Mouse (Mus musculus) heart, adult 2 months (tissue): ENCODE data around the gene Srbd1. TPM values are rescaled to one million over a fixed set of nuclear protein-coding genes. Genes with fewer than 3 reads are reported as not detected.

Source experiments
- DNase-seq, 2 experiments: peaks; one replicate each; pipeline ENCODE4 v3.0.0; 2021
- H3K27ac ChIP-seq: fragments of 200-600 bp; 2 replicates; pipeline ENCODE4 v1.8.1; 2022
- H3K27me3 ChIP-seq: fragments of 200-500 bp; 2 replicates; pipeline ENCODE4 v1.6.1; 2012; ENCODE audit warnings: mild to moderate bottlenecking, low read length, inconsistent platforms, mixed read lengths; ENCODE audit not compliant: control insufficient read depth, insufficient read depth
- H3K36me3 ChIP-seq: fragments of 200-500 bp; 2 replicates; pipeline ENCODE4 v1.6.1; 2012; ENCODE audit warnings: low read length, inconsistent platforms; ENCODE audit not compliant: control insufficient read depth, insufficient read depth
- H3K4me1 ChIP-seq: fragments of 200-500 bp; 2 replicates; pipeline ENCODE4 v1.6.1; 2011; ENCODE audit warnings: low read length; ENCODE audit not compliant: control insufficient read depth, insufficient read depth
- H3K4me3 ChIP-seq: fragments of 200-600 bp; 2 replicates; pipeline ENCODE4 v1.8.1; 2022
- H3K79me2 ChIP-seq: fragments of 200-500 bp; replicated peaks from 2 replicates; pipeline ENCODE4 v1.6.1; 2012; ENCODE audit warnings: mild to moderate bottlenecking, inconsistent platforms, low read length, moderate library complexity, mixed read lengths; ENCODE audit not compliant: control insufficient read depth, insufficient read depth
- H3K9ac ChIP-seq: fragments of 200-500 bp; 2 replicates; pipeline ENCODE4 v1.6.1; 2012; ENCODE audit warnings: low read depth, mild to moderate bottlenecking, control low read depth, inconsistent platforms, low read length, mixed read lengths
- CTCF ChIP-seq: fragments of 200-600 bp; IDR thresholded peaks from 2 replicates; pipeline ENCODE4 v1.8.1; 2022; ENCODE audit warnings: antibody characterized with exemption, mild to moderate bottlenecking, moderate library complexity
- EP300 ChIP-seq: fragments of 200-500 bp; IDR thresholded peaks from 2 replicates; pipeline ENCODE4 v1.6.1; 2011; ENCODE audit warnings: low read depth, low read length, control low read depth; ENCODE audit not compliant: insufficient read depth
- POLR2A ChIP-seq: fragments of 200-500 bp; IDR thresholded peaks from 2 replicates; pipeline ENCODE4 v1.6.1; 2011; ENCODE audit warnings: mild to moderate bottlenecking, low read depth, low read length, control low read depth; ENCODE audit not compliant: insufficient read depth
- WGBS: fragments of 180-500 bp; shearing (Covaris S2); methylation state at CpG from one replicate; pipeline ENCODE4 v1.1.7; 2018; 5-methylcytosine and 5-hydroxymethylcytosine counted together
- intact Hi-C: fragments of 180-260 bp; cut with DNase I; formaldehyde crosslinking; loops from one replicate; pipeline ENCODE4 v1.15.1; 2025
- polyA plus RNA-seq: library from polyadenylated mRNA; depleted of rRNA; stranded (reverse); fragments of >200 nt; gene quantifications from 2 replicates; pipeline ENCODE4 v1.2.3, GENCODE M21; 2012
- total RNA-seq, 2 experiments: library from RNA; stranded (reverse); gene quantifications; 2 replicates each; pipeline ENCODE4 v1.2.3; 2021

The Srbd1 gene
- total and polyA plus RNA-seq, 3 experiments = 2.7 to 12.3 (median 12.2) TPM

- intact Hi-C loops = no loop called here
- WGBS = 74% methylated on average over 12 of the region's 12 CpGs
Measured at GRCm38 (mm10) chr17:85943994-85944640, 200.9 kb downstream of the Srbd1 start.

DNA sequence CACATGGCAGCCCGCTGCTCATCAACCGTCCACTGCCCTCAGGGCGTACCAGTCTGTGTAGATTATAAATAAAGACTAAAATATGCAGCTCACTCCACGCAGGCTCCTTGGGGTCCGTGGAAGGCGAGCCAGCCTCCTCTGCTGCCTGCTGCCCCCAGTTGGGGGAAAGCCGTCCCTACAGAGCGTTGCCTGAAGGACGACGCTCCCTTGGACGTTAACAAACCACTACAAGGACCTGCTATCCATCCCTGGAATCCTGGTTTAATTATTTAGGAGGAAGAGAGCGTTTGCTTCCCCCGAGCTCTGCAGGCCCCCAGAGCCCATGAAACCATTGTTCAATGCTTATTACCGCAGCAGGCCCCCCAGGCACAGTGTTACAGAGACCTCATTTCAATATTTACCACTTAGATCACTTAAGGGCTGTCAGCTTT is 201.4 kb downstream of the Srbd1 start:
- Histone ChIP-seq H3K4me3 (no peak overlapping the region), H3K36me3 (no peaks in the 10 kb centered on the region), H3K9ac (no peak overlapping the region), H3K4me1 (no peaks in the 10 kb centered on the region), H3K27ac (no peak overlapping the region), H3K27me3 (no peaks in the 10 kb centered on the region), H3K79me2 (no peaks in the 10 kb centered on the region)
- TF ChIP-seq EP300 = no peak
- no peak for TF ChIP-seq POLR2A
- no peak for TF ChIP-seq CTCF
- DNase-seq = peak in 1 of 2 experiments; percentile 4
- intact Hi-C loops = no loop called here
- 76% methylated on average over 14 of the region's 14 CpGs for WGBS

More at GRCm38 (mm10) chr17:85943994-85944640, 200.9 kb downstream of the Srbd1 start:
- no peaks in the 10 kb centered on the region for H3K27me3 ChIP-seq
- no peaks in the 10 kb centered on the region for H3K36me3 ChIP-seq
- H3K4me3 ChIP-seq = no peak overlapping the region
- peak in 1 of 2 experiments; percentile 2 for DNase-seq
- no peak for TF ChIP-seq POLR2A
- no peak for TF ChIP-seq CTCF
- TF ChIP-seq EP300 = no peak
- no peak overlapping the region for H3K27ac ChIP-seq
- H3K79me2 ChIP-seq = no peaks in the 10 kb centered on the region
- H3K4me1 ChIP-seq = no peaks in the 10 kb centered on the region
- no peak overlapping the region for H3K9ac ChIP-seq

GRCm38 (mm10) chr17:85943071-85943470 is 201.9 kb downstream of the Srbd1 start:
- WGBS = 84% methylated on average over 5 of the region's 5 CpGs
- Histone ChIP-seq H3K4me1 (no peaks in the 10 kb centered on the region), H3K36me3 (no peaks in the 10 kb centered on the region), H3K27me3 (no peaks in the 10 kb centered on the region; the same call in 1 of the 2 replicates), H3K27ac (no peak overlapping the region), H3K9ac (no peak overlapping the region), H3K4me3 (no peak overlapping the region), H3K79me2 (no peaks in the 10 kb centered on the region)
- DNase-seq = no peak
- TF ChIP-seq EP300 = no peak
- no peak for TF ChIP-seq POLR2A
- TF ChIP-seq CTCF = no peak
- intact Hi-C loops = no loop called here

- Histone ChIP-seq H3K9ac (no peak overlapping the region), H3K4me3 (no peak overlapping the region), H3K27ac (no peak overlapping the region), H3K27me3 (no peaks in the 10 kb centered on the region; the same call in 1 of the 2 replicates), H3K79me2 (no peaks in the 10 kb centered on the region), H3K36me3 (no peaks in the 10 kb centered on the region), H3K4me1 (no peaks in the 10 kb centered on the region)
- TF ChIP-seq POLR2A = no peak
- no peak for TF ChIP-seq EP300
- no peak for TF ChIP-seq CTCF
- no peak for DNase-seq
- intact Hi-C loops = no loop called here
- 93% methylated on average over 5 of the region's 5 CpGs for WGBS
Measured at GRCm38 (mm10) chr17:85942123-85942522, 202.9 kb downstream of the Srbd1 start.

GRCm38 (mm10) chr17:85941141-85941738 is 203.7 kb downstream of the Srbd1 start:
- DNase-seq = no peak
- intact Hi-C loops = no loop called here
- no peak overlapping the region for H3K4me3 ChIP-seq

GRCm38 (mm10) chr17:85937131-85937530 is 207.8 kb downstream of the Srbd1 start:
- WGBS = 95% methylated on average over 4 of the region's 4 CpGs
- Histone ChIP-seq H3K36me3 (no peaks in the 10 kb centered on the region), H3K4me3 (no peak overlapping the region), H3K27ac (no peak overlapping the region), H3K4me1 (no peaks in the 10 kb centered on the region), H3K79me2 (no peaks in the 10 kb centered on the region), H3K9ac (no peak overlapping the region), H3K27me3 (no peaks in the 10 kb centered on the region; the same call in 1 of the 2 replicates)
- no peak for TF ChIP-seq EP300
- no peak for TF ChIP-seq CTCF
- TF ChIP-seq POLR2A = no peak
- intact Hi-C loops = no loop called here
- no peak for DNase-seq

More at GRCm38 (mm10) chr17:85941141-85941738, 203.7 kb downstream of the Srbd1 start:
- Histone ChIP-seq H3K79me2 (no peaks in the 10 kb centered on the region), H3K27me3 (no peaks in the 10 kb centered on the region; the same call in 1 of the 2 replicates), H3K36me3 (no peaks in the 10 kb centered on the region), H3K9ac (no peak overlapping the region), H3K4me1 (no peaks in the 10 kb centered on the region), H3K27ac (no peak overlapping the region)
- WGBS = 75% methylated on average over 8 of the region's 8 CpGs
- TF ChIP-seq POLR2A (no peak), EP300 (no peak), CTCF (no peak)
